ENCODE assay signal across 8 mouse cellular contexts in the genomic region with DNA sequence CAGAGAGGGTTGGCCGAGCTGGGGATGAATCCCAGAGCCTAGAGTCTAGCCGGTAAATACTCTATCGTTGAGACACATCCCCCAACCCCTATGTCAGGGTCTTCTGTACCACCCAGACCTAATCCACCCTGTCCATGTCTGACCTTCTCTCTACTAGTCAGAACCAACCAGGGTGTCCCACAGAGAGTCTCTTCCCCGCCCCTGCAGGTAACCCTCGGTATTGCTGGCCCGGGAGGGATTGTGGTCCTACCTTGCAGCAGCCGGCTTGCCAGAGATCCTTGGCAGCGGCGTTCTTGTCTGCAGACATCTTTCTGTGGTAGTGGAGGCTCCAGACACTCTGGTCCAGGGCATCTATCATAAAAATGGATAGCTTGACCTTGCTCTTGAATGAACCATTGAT. TPM values are rescaled to one million over a fixed set of nuclear protein-coding genes. Genes with fewer than 3 reads are reported as not detected.
A peak's percentile ranks its signal among the peaks of the same experiment; 100 is the strongest.
DNase-seq lines count a peak whose midpoint lies in the region; ATAC-seq lines count a peak whose summit lies in the region.

No protein-coding gene starts in this region.

- H3K27me3 ChIP-seq in kidney, embryonic 15.5 days = peaks cover 8% of the 10 kb centered on the region

- peaks cover 35% of the 10 kb centered on the region for H3K4me1 ChIP-seq in kidney, embryonic 15.5 days

- WGBS in kidney, embryonic 15.5 days = 8% methylated on average over 9 of the region's 9 CpGs

- H3K9me3 ChIP-seq in kidney, embryonic 15.5 days (replicated peaks) = no peaks in the 10 kb centered on the region

- no peak overlapping the region for H3K9ac ChIP-seq in kidney, embryonic 15.5 days

- DNase-seq in cerebellum, postnatal 14 days = peak; percentile 66 to 88
- no peak for DNase-seq in cerebellum, adult 8-10 months
- peak; percentile 81 for DNase-seq in ES-CJ7 (ENCODE audit: low read depth, low spot score)
- DNase-seq in lung, postnatal 36 days = peak; percentile 75
- DNase-seq in spleen, postnatal 36 days (ENCODE audit: low spot score in 2 of 2) = peak; percentile 49 to 55
- no peak for DNase-seq in layer of hippocampus, postnatal 36 days

- peak; percentile 70 for ATAC-seq in granulocyte monocyte progenitor cell, adult 5-6 weeks (replicated peaks; ENCODE audit: poor library complexity, severe bottlenecking)
- ATAC-seq in kidney, embryonic 15.5 days (replicated peaks; ENCODE audit: low FRiP score) = peak; percentile 59

- H3K27ac ChIP-seq in kidney, embryonic 15.5 days = peak overlapping the region; percentile 82

- peak overlapping the region; percentile 37 for H3K4me3 ChIP-seq in kidney, embryonic 15.5 days (replicated peaks)

- H3K36me3 ChIP-seq in kidney, embryonic 15.5 days = no peaks in the 10 kb centered on the region

- peak overlapping the region; percentile 57 for H3K4me2 ChIP-seq in kidney, embryonic 15.5 days

RNA-seq across cellular contexts. Expression of gene Cux1, which starts 13.9 kb away (rescaled TPM):
- total RNA-seq in granulocyte monocyte progenitor cell, adult 5-6 weeks (2014; fragmentation: Nextera tagmentation) = 109 and 110 TPM in 2 replicates
- 86.0 and 94.1 TPM in 2 replicates for total RNA-seq in granulocyte monocyte progenitor cell, adult 5-6 weeks (2017)
- polyA plus RNA-seq in kidney, embryonic 15.5 days (2015; fragmentation: Nextera tagmentation; extraction: Ambion mirVana) = 108 and 110 TPM in 2 replicates
- total RNA-seq in layer of hippocampus, postnatal 36 days (2021) = 10 to 100 TPM; 36.0 to 38.1 TPM

Comparison
In these comparisons a context has a peak if more than half of its experiments do, and no peak if none do; other contexts are left out.
1. DNase-seq: peak in cerebellum, postnatal 14 days (2 of 2), ES-CJ7 (single experiment), lung, postnatal 36 days (single experiment) and spleen, postnatal 36 days (2 of 2); none in cerebellum, adult 8-10 months (single experiment) and layer of hippocampus, postnatal 36 days (0 of 2).